Mouse (Mus musculus) T-helper 17 cell (primary cell): ENCODE measurements at regions not wholly inside any gene's neighbourhood (a gene's known extent, or its start where the extent isn't known, plus 50 kb on each side); places are given as distances from the start of the nearest gene placed in this dataset.

Experiments
- in situ Hi-C, 2 experiments: fragments of 300-600 bp; cut with MboI, MseI; formaldehyde crosslinking; loops; 1 replicate in 1 of 2; 2 replicates in 1 of 2; pipeline ENCODE4 v1.15.1; 2025; ENCODE audit warnings: high pct_unique_total_duplicates in 2 of 2

- in situ Hi-C loops: no loop called here
Measured at GRCm38 (mm10) chr12:64137997-64138396, 336.5 kb downstream of the Fscb start.

GRCm38 (mm10) chr12:64116438-64116837, 358.1 kb downstream of the Fscb start:
- in situ Hi-C loops: no loop called here

GRCm38 (mm10) chr12:64114476-64114875, 360.0 kb downstream of the Fscb start:
- in situ Hi-C loops: no loop called here

GRCm38 (mm10) chr12:64104214-64104613, 370.3 kb downstream of the Fscb start:
- in situ Hi-C loops: no loop called here

- in situ Hi-C loops: no loop called here
Measured at GRCm38 (mm10) chr12:64076789-64077188, 397.7 kb downstream of the Fscb start.

- in situ Hi-C loops: no loop called here
Measured at GRCm38 (mm10) chr12:64045528-64045927, 429.0 kb downstream of the Fscb start.

GRCm38 (mm10) chr12:64008631-64009030, 465.9 kb downstream of the Fscb start:
- in situ Hi-C loops: loop anchor here (10.0 kb wide), 2 partner anchors 274 to 586 kb away; no protein-coding TSS in a partner anchor
